Comparison of ENCODE assay signal across 18 mouse cellular contexts in genomic region chr5:64237693-64238092, GRCm38 (mm10).
"Had no signal": no experiment of that assay in that cellular context is flagged by ENCODE, and none has a peak within 500 bp of the region (broad histone marks: within the 10 kb centered on the region; RNA-seq: fewer than 3 reads in every experiment).

No protein-coding gene starts in this region.

- ATAC-seq: liver, embryonic 12.5 days had no signal

- H3K4me1 ChIP-seq: neural tube, embryonic 15.5 days had no signal

- H3K9ac ChIP-seq: limb, embryonic 12.5 days; limb, embryonic 15.5 days; liver, embryonic 12.5 days; neural tube, embryonic 12.5 days; neural tube, embryonic 15.5 days; stomach, embryonic 15.5 days had no signal

- H3K9me3 ChIP-seq: limb, embryonic 12.5 days; limb, embryonic 15.5 days; liver, embryonic 12.5 days; neural tube, embryonic 12.5 days; neural tube, embryonic 15.5 days; stomach, embryonic 15.5 days had no signal

- H3K36me3 ChIP-seq: limb, embryonic 12.5 days; limb, embryonic 15.5 days; liver, embryonic 12.5 days; neural tube, embryonic 12.5 days; neural tube, embryonic 15.5 days; stomach, embryonic 15.5 days had no signal

- H3K4me2 ChIP-seq: limb, embryonic 12.5 days; limb, embryonic 15.5 days; liver, embryonic 12.5 days; midbrain, embryonic 11.5 days; neural tube, embryonic 12.5 days; neural tube, embryonic 15.5 days; stomach, embryonic 15.5 days had no signal

- H3K27me3 ChIP-seq: limb, embryonic 12.5 days; limb, embryonic 15.5 days; liver, embryonic 12.5 days; neural tube, embryonic 12.5 days; neural tube, embryonic 15.5 days; stomach, embryonic 15.5 days had no signal

- DNase-seq: kidney, adult 8-10 months; kidney, postnatal 14 days; kidney, postnatal 4 days; left cerebral cortex, postnatal 4 days; lung, adult 2 months; lung, postnatal 36 days; midbrain, embryonic 14.5 days; right cerebral cortex, adult 18-20 months; right cerebral cortex, postnatal 25 days; spleen, adult 18-20 months; thymus, postnatal 25 days had no signal

- H3K27ac ChIP-seq: limb, embryonic 12.5 days; limb, embryonic 15.5 days; liver, embryonic 12.5 days; neural tube, embryonic 12.5 days; neural tube, embryonic 15.5 days; stomach, embryonic 15.5 days had no signal

- H3K4me3 ChIP-seq: limb, embryonic 12.5 days; limb, embryonic 15.5 days; liver, embryonic 12.5 days; neural tube, embryonic 12.5 days; neural tube, embryonic 15.5 days; stomach, embryonic 15.5 days had no signal
